Comparison of ENCODE assay signal across 11 mouse cellular contexts in the genomic region with DNA sequence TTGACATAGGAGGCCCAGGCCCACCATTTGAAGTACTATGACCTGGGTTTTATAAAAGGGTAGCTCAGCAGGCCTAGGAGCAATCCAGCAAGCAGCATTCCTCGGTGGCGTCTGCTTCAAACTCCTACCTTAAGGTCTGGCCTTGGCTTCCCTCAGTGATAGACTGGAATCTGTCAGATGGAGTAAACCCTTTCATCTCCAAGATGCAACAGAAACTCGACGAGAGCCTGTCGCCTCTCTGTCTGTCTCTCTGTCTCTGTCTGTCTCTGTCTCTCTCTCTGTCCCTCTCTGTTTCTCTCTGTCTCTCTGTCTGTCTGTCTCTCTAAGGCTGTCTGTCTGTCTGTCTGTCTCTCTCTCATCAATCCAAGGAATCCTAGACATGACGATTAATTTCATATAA. TPM values are rescaled to one million over a fixed set of nuclear protein-coding genes. Genes with fewer than 3 reads are reported as not detected.
"Had no signal": no experiment of that assay in that cellular context is flagged by ENCODE, and none has a peak within 500 bp of the region (broad histone marks: within the 10 kb centered on the region; RNA-seq: fewer than 3 reads in every experiment).

No protein-coding gene starts in this region.

RNA-seq across cellular contexts. Expression of a gene that starts 42.4 kb away (rescaled TPM):
- total RNA-seq: megakaryocyte, adult 5-6 weeks; megakaryocyte-erythroid progenitor cell, adult 5-6 weeks; midbrain, postnatal 0 days; neutrophil, adult 5-6 weeks had no signal
- polyA plus RNA-seq: midbrain, embryonic 10.5 days; midbrain, embryonic 15.5 days; midbrain, postnatal 0 days; neural tube, embryonic 12.5 days; neural tube, embryonic 14.5 days; spleen, adult 2 months; stomach, embryonic 15.5 days; thymus, adult 2 months had no signal
